Mouse (Mus musculus): ENCODE measurements around the gene Arhgap42.

- TF ChIP-seq CTCF (IDR thresholded peaks at IDR 0.05; ENCODE audit: borderline replicate concordance, extremely low read depth, insufficient read depth, insufficient read length) = no peak
- TF ChIP-seq POLR2A (IDR thresholded peaks at IDR 0.05; ENCODE audit: borderline replicate concordance, extremely low read depth, insufficient read depth, insufficient read length, poor library complexity, severe bottlenecking) = no peak
Measured at GRCm38 (mm10) chr9:9027445-9027844, 211.5 kb downstream of the Arhgap42 start.

Measured in brain, embryonic 14.5 days (tissue).